Mouse (Mus musculus) ovary, postnatal 36 days (tissue): ENCODE measurements at regions not wholly inside any gene's neighbourhood (a gene's known extent, or its start where the extent isn't known, plus 50 kb on each side); places are given as distances from the start of the nearest gene placed in this dataset.

Experiments
- DNase-seq: peaks from one replicate; pipeline ENCODE4 v3.0.0; 2022; ENCODE audit warnings: low spot score, mixed read lengths

GRCm38 (mm10) chr3:44423166-44423565 is 955.0 kb upstream of the Pcdh10 start:
- DNase-seq, result peak; percentile 21

GRCm38 (mm10) chr3:44468078-44468477 is 910.1 kb upstream of the Pcdh10 start:
- no peak for DNase-seq
